Comparison of ENCODE assay signal across 28 mouse cellular contexts in genomic region chr2:110375475-110375874, GRCm38 (mm10). TPM values are rescaled to one million over a fixed set of nuclear protein-coding genes. Genes with fewer than 3 reads are reported as not detected.
DNase-seq lines count a peak whose midpoint lies in the region; ATAC-seq and TF ChIP-seq lines count a peak whose summit lies in the region.
"Had no signal": no experiment of that assay in that cellular context is flagged by ENCODE, and none has a peak within 500 bp of the region (broad histone marks: within the 10 kb centered on the region; RNA-seq: fewer than 3 reads in every experiment).

No protein-coding gene starts in this region.

- TF ChIP-seq EP300 in heart, adult 2 months (IDR thresholded peaks at IDR 0.05; ENCODE audit: insufficient read depth, low read depth, low read length), result no peak

- intact Hi-C loops in heart, adult 2 months (cut with DNase I), result no loop called here
- intact Hi-C loops in heart, postnatal 10 days (cut with DNase I), result no loop called here

- H3K4me3 ChIP-seq in heart, adult 2 months, result no peak overlapping the region
- no peak overlapping the region for H3K4me3 ChIP-seq in layer of hippocampus, adult 2 months
- no peak overlapping the region for H3K4me3 ChIP-seq in intestine, embryonic 16.5 days (ENCODE audit: low read length)
- H3K4me3 ChIP-seq in stomach, embryonic 16.5 days (replicated peaks; ENCODE audit: low read length), result no peak overlapping the region
- no peak overlapping the region for H3K4me3 ChIP-seq in thymus, adult 2 months (ENCODE audit: control insufficient read depth, insufficient read depth, low read length)
- H3K4me3 ChIP-seq: embryonic facial prominence, embryonic 13.5 days; hindbrain, embryonic 10.5 days; hindbrain, embryonic 13.5 days had no signal

- no peak overlapping the region for H3K9ac ChIP-seq in heart, adult 2 months (ENCODE audit: low read depth, low read length)
- H3K9ac ChIP-seq in intestine, embryonic 16.5 days (ENCODE audit: low read depth, low read length), result no peak overlapping the region
- no peak overlapping the region for H3K9ac ChIP-seq in stomach, embryonic 16.5 days (ENCODE audit: low read length)
- H3K9ac ChIP-seq: embryonic facial prominence, embryonic 13.5 days; forebrain, postnatal 0 days; hindbrain, embryonic 13.5 days had no signal

- no peaks in the 10 kb centered on the region; the same call in 1 of the 2 replicates for H3K4me1 ChIP-seq in heart, adult 2 months (ENCODE audit: control insufficient read depth, insufficient read depth, low read length)
- no peaks in the 10 kb centered on the region for H3K4me1 ChIP-seq in intestine, embryonic 16.5 days (ENCODE audit: control insufficient read depth, insufficient read depth, low read length)
- no peaks in the 10 kb centered on the region for H3K4me1 ChIP-seq in stomach, embryonic 16.5 days (ENCODE audit: control insufficient read depth, insufficient read depth, low read length)
- no peaks in the 10 kb centered on the region for H3K4me1 ChIP-seq in thymus, adult 2 months (replicated peaks; ENCODE audit: control insufficient read depth, insufficient read depth, low read length)
- H3K4me1 ChIP-seq: hindbrain, embryonic 10.5 days; hindbrain, embryonic 13.5 days had no signal

- no peak for TF ChIP-seq POLR2A in heart, adult 2 months (IDR thresholded peaks at IDR 0.05; ENCODE audit: insufficient read depth, low read depth, low read length)
- TF ChIP-seq POLR2A in thymus, adult 2 months (IDR thresholded peaks at IDR 0.05; ENCODE audit: control insufficient read depth, extremely low read depth, insufficient read depth, low read length, poor library complexity), result no peak

- H3K4me2 ChIP-seq in intestine, embryonic 16.5 days (ENCODE audit: low read depth, low read length), result no peak overlapping the region
- H3K4me2 ChIP-seq in stomach, embryonic 16.5 days (ENCODE audit: low read depth, low read length), result no peak overlapping the region
- H3K4me2 ChIP-seq: embryonic facial prominence, embryonic 13.5 days; heart, embryonic 11.5 days; hindbrain, embryonic 13.5 days had no signal

- peak; percentile 28; the same call in 1 of the 2 replicates for ATAC-seq in intestine, embryonic 16.5 days
- peak; percentile 62; the same call in 1 of the 2 replicates for ATAC-seq in stomach, embryonic 16.5 days (ENCODE audit: insufficient read depth, low FRiP score)
- ATAC-seq in erythroid progenitor cell, adult 5-6 weeks (replicated peaks; ENCODE audit: low FRiP score, poor library complexity, severe bottlenecking), result no peak
- ATAC-seq: CD4-positive, CD25-positive, alpha-beta regulatory T cell, adult 4 months; forebrain, embryonic 14.5 days; forebrain, postnatal 0 days; hindbrain, embryonic 16.5 days had no signal

- no peaks in the 10 kb centered on the region for H3K36me3 ChIP-seq in heart, adult 2 months (ENCODE audit: control insufficient read depth, insufficient read depth, low read length)
- H3K36me3 ChIP-seq in intestine, embryonic 16.5 days (ENCODE audit: control insufficient read depth, insufficient read depth, low read length), result no peaks in the 10 kb centered on the region
- no peaks in the 10 kb centered on the region for H3K36me3 ChIP-seq in stomach, embryonic 16.5 days (ENCODE audit: control insufficient read depth, insufficient read depth, low read length)
- no peaks in the 10 kb centered on the region for H3K36me3 ChIP-seq in thymus, adult 2 months (ENCODE audit: control insufficient read depth, insufficient read depth, low read length)
- H3K36me3 ChIP-seq: embryonic facial prominence, embryonic 13.5 days; hindbrain, embryonic 10.5 days; hindbrain, embryonic 13.5 days had no signal

- 84% methylated on average over 1 of the region's 1 CpGs for WGBS in heart, adult 2 months
- 70% methylated on average over 1 of the region's 1 CpGs for WGBS in intestine, embryonic 16.5 days
- 63% methylated on average over 1 of the region's 1 CpGs for WGBS in stomach, embryonic 16.5 days
- 93% methylated on average over 1 of the region's 1 CpGs for WGBS in thymus, adult 2 months

- H3K27ac ChIP-seq in heart, adult 2 months, result no peak overlapping the region
- no peak overlapping the region for H3K27ac ChIP-seq in layer of hippocampus, adult 2 months
- no peak overlapping the region for H3K27ac ChIP-seq in intestine, embryonic 16.5 days (ENCODE audit: low read length)
- peak overlapping the region; percentile 13; the same call in 1 of the 2 replicates for H3K27ac ChIP-seq in stomach, embryonic 16.5 days (ENCODE audit: low read length)
- no peak overlapping the region for H3K27ac ChIP-seq in thymus, adult 2 months (ENCODE audit: control insufficient read depth, insufficient read depth, low read length)
- H3K27ac ChIP-seq: embryonic facial prominence, embryonic 13.5 days; hindbrain, embryonic 10.5 days; hindbrain, embryonic 13.5 days had no signal

- TF ChIP-seq CTCF in heart, adult 2 months (IDR thresholded peaks at IDR 0.05), result 0 out of 2 replicates have a peak, but pooled peaks have one; percentile 6
- peak; percentile 40 for TF ChIP-seq CTCF in layer of hippocampus, adult 2 months (conservative IDR thresholded peaks at IDR 0.05)
- no peak for TF ChIP-seq CTCF in thymus, adult 2 months (IDR thresholded peaks at IDR 0.05; ENCODE audit: borderline replicate concordance, control insufficient read depth, extremely low read depth, insufficient read depth, low read length, poor library complexity)

- H3K79me2 ChIP-seq in heart, adult 2 months (replicated peaks; ENCODE audit: control insufficient read depth, insufficient read depth, low read length), result no peaks in the 10 kb centered on the region

- no peaks in the 10 kb centered on the region for H3K9me3 ChIP-seq in intestine, embryonic 16.5 days (ENCODE audit: control insufficient read depth, low read length)
- no peaks in the 10 kb centered on the region for H3K9me3 ChIP-seq in stomach, embryonic 16.5 days (replicated peaks; ENCODE audit: control insufficient read depth, low read length)
- H3K9me3 ChIP-seq: embryonic facial prominence, embryonic 13.5 days; hindbrain, embryonic 10.5 days; hindbrain, embryonic 13.5 days had no signal

- DNase-seq in heart, adult 2 months, result no peak
- no peak for DNase-seq in heart, postnatal 10 days
- DNase-seq in layer of hippocampus, adult 2 months (ENCODE audit: low spot score in 2 of 2), result no peak
- DNase-seq in layer of hippocampus, adult 11-12 months (ENCODE audit: low spot score), result no peak
- no peak for DNase-seq in thymus, adult 2 months
- DNase-seq: adrenal gland, adult 2 months; adrenal gland, postnatal 14 days; cerebellum, adult 11 months; cerebellum, adult 2 months; cerebellum, adult 9-11 months; cerebellum, postnatal 25 days; forebrain, postnatal 0 days; gastrocnemius, postnatal 10 days; gastrocnemius, postnatal 36 days; heart, postnatal 36 days had no signal

- no peaks in the 10 kb centered on the region for H3K27me3 ChIP-seq in heart, adult 2 months (ENCODE audit: control insufficient read depth, insufficient read depth, low read length)
- no peaks in the 10 kb centered on the region for H3K27me3 ChIP-seq in intestine, embryonic 16.5 days (replicated peaks; ENCODE audit: control insufficient read depth, insufficient read depth, low read length)
- H3K27me3 ChIP-seq in stomach, embryonic 16.5 days (ENCODE audit: control insufficient read depth, insufficient read depth, low read length), result no peaks in the 10 kb centered on the region
- no peaks in the 10 kb centered on the region for H3K27me3 ChIP-seq in thymus, adult 2 months (ENCODE audit: control insufficient read depth, insufficient read depth, low read length)
- H3K27me3 ChIP-seq: embryonic facial prominence, embryonic 13.5 days; hindbrain, embryonic 13.5 days had no signal

RNA-seq across cellular contexts. Expression of gene Fibin, which starts 12.5 kb away (rescaled TPM):
- 1 to 10 TPM; 6.2 to 7.7 TPM for total RNA-seq in heart, adult 2 months (2021)
- polyA plus RNA-seq in heart, adult 2 months (2012; rRNA removed), result 5.8 and 8.7 TPM in 2 replicates
- total RNA-seq in heart, postnatal 10 days (2021), result 10 to 100 TPM in 1 of 2 experiments, 1 to 10 TPM in 1; 9.9 to 11.5 TPM
- total RNA-seq in layer of hippocampus, adult 2 months (2021), result 1 to 10 TPM; 2.5 to 3.7 TPM
- polyA plus RNA-seq in intestine, embryonic 16.5 days (2015; fragmentation: Nextera tagmentation; extraction: Ambion mirVana), result 25.2 and 27.4 TPM in 2 replicates
- polyA plus RNA-seq in stomach, embryonic 16.5 days (2015; fragmentation: Nextera tagmentation; extraction: Ambion mirVana), result 58.1 and 58.4 TPM in 2 replicates
- total RNA-seq in erythroid progenitor cell, adult 5-6 weeks (2015; ENCODE audit: low replicate concordance), result not detected in 2 replicates
- not detected in 2 replicates for total RNA-seq in erythroid progenitor cell, adult 5-6 weeks (2017; ENCODE audit: low replicate concordance)
- 0.82 and 0.87 TPM in 2 replicates for polyA plus RNA-seq in thymus, adult 2 months (2012; rRNA removed)
- total RNA-seq: common myeloid progenitor, adult 5-6 weeks; granulocyte monocyte progenitor cell, adult 5-6 weeks; MEL had no signal
- polyA plus RNA-seq: CD4-positive, CD25-positive, alpha-beta regulatory T cell, adult 4 months had no signal
